Comparison of ENCODE assay signal across 25 mouse cellular contexts in the genomic region with DNA sequence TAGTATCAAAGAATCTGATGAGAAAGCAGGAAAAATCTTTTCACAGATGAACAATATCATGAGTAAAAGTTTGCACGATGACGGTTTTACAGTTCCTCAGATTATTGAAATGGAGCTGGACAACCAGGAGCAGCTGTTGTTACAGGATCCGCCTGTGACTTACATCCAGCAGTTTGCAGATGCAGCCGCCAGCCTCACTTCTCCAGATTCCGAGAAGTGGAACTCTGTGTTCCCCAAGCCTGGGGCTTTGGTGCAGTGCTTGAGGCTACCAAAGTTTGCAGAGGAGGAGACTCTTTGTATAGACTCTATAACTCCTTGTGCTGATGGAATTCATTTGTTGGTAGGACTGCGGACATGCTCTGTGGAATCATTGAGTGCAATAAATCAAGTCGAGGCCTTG. TPM values are rescaled to one million over a fixed set of nuclear protein-coding genes. Genes with fewer than 3 reads are reported as not detected.
A peak's percentile ranks its signal among the peaks of the same experiment; 100 is the strongest.
DNase-seq lines count a peak whose midpoint lies in the region; ATAC-seq and TF ChIP-seq lines count a peak whose summit lies in the region.
"Had no signal": no experiment of that assay in that cellular context is flagged by ENCODE, and none has a peak within 500 bp of the region (broad histone marks: within the 10 kb centered on the region; RNA-seq: fewer than 3 reads in every experiment).

No protein-coding gene starts in this region.

- H3K36me3 ChIP-seq in kidney, postnatal 0 days (ENCODE audit: insufficient read depth, low read length), result peaks cover 22% of the 10 kb centered on the region; the same call in 1 of the 2 replicates
- H3K36me3 ChIP-seq in heart, embryonic 10.5 days, result peaks cover 38% of the 10 kb centered on the region
- peaks cover 9% of the 10 kb centered on the region; the same call in 1 of the 2 replicates for H3K36me3 ChIP-seq in liver, embryonic 11.5 days (ENCODE audit: control insufficient read depth, insufficient read depth, low read length)

- no peak for TF ChIP-seq CTCF in kidney, postnatal 0 days (IDR thresholded peaks at IDR 0.05; ENCODE audit: low read depth)

- no peak overlapping the region for H3K4me2 ChIP-seq in kidney, postnatal 0 days (ENCODE audit: low read length)
- H3K4me2 ChIP-seq in liver, embryonic 11.5 days, result no peak overlapping the region
- H3K4me2 ChIP-seq: embryonic facial prominence, embryonic 13.5 days; forebrain, embryonic 13.5 days; heart, embryonic 11.5 days; hindbrain, embryonic 12.5 days; hindbrain, embryonic 15.5 days had no signal

- peak; percentile 29 for DNase-seq in kidney, postnatal 0 days (ENCODE audit: low spot score)
- DNase-seq in kidney, adult 9 months, result no peak
- peak; percentile 12 for DNase-seq in urinary bladder, postnatal 14 days (ENCODE audit: low spot score)
- no peak for DNase-seq in urinary bladder, postnatal 10 days (ENCODE audit: low spot score)
- DNase-seq in gastrocnemius, postnatal 10 days, result peak; percentile 11
- peak; percentile 52 for DNase-seq in skeletal muscle tissue, adult 2 months (ENCODE audit: low read depth, low spot score)
- DNase-seq in heart, embryonic 10.5 days (ENCODE audit: low spot score), result no peak
- DNase-seq in liver, embryonic 11.5 days (ENCODE audit: low spot score), result no peak
- DNase-seq: adrenal gland, adult 2 months; adrenal gland, postnatal 14 days; cerebellum, adult 11 months; cerebellum, adult 2 months; cerebellum, postnatal 10 days; cerebellum, postnatal 36 days; embryo, embryonic 11 days; heart, adult 2 months had no signal

- no peaks in the 10 kb centered on the region for H3K9me3 ChIP-seq in kidney, postnatal 0 days (replicated peaks; ENCODE audit: low read length)
- H3K9me3 ChIP-seq in heart, embryonic 10.5 days, result no peaks in the 10 kb centered on the region
- H3K9me3 ChIP-seq in liver, embryonic 11.5 days (ENCODE audit: control insufficient read depth, low read length), result no peaks in the 10 kb centered on the region
- H3K9me3 ChIP-seq: embryonic facial prominence, embryonic 10.5 days; embryonic facial prominence, embryonic 13.5 days; forebrain, embryonic 13.5 days; hindbrain, embryonic 12.5 days; hindbrain, embryonic 15.5 days had no signal

- H3K27ac ChIP-seq in kidney, postnatal 0 days, result no peak overlapping the region
- no peak overlapping the region for H3K27ac ChIP-seq in heart, embryonic 10.5 days
- no peak overlapping the region for H3K27ac ChIP-seq in liver, embryonic 11.5 days (ENCODE audit: low read depth, low read length)
- H3K27ac ChIP-seq: embryonic facial prominence, embryonic 10.5 days; embryonic facial prominence, embryonic 13.5 days; forebrain, embryonic 13.5 days; heart, adult 2 months; hindbrain, embryonic 12.5 days; hindbrain, embryonic 15.5 days had no signal

- H3K9ac ChIP-seq in kidney, postnatal 0 days (ENCODE audit: low read depth, low read length), result no peak overlapping the region
- no peak overlapping the region for H3K9ac ChIP-seq in liver, embryonic 11.5 days (ENCODE audit: low read depth, low read length)
- H3K9ac ChIP-seq: embryonic facial prominence, embryonic 13.5 days; forebrain, embryonic 13.5 days; hindbrain, embryonic 12.5 days; hindbrain, embryonic 15.5 days had no signal

- H3K27me3 ChIP-seq in kidney, postnatal 0 days (ENCODE audit: insufficient read depth, low read length), result no peaks in the 10 kb centered on the region
- H3K27me3 ChIP-seq in heart, embryonic 10.5 days (ENCODE audit: insufficient read depth, poor library complexity, severe bottlenecking), result no peaks in the 10 kb centered on the region
- H3K27me3 ChIP-seq in liver, embryonic 11.5 days (replicated peaks; ENCODE audit: control insufficient read depth, insufficient read depth, low read length), result no peaks in the 10 kb centered on the region
- H3K27me3 ChIP-seq: embryonic facial prominence, embryonic 13.5 days; forebrain, embryonic 13.5 days; hindbrain, embryonic 12.5 days; hindbrain, embryonic 15.5 days had no signal

- H3K4me3 ChIP-seq in kidney, postnatal 0 days (replicated peaks; ENCODE audit: low read depth, low read length), result no peak overlapping the region
- no peak overlapping the region for H3K4me3 ChIP-seq in heart, embryonic 10.5 days
- H3K4me3 ChIP-seq in liver, embryonic 11.5 days (ENCODE audit: low read depth, low read length), result no peak overlapping the region
- H3K4me3 ChIP-seq: embryonic facial prominence, embryonic 10.5 days; embryonic facial prominence, embryonic 13.5 days; erythroblast, embryonic 14.5 days; forebrain, embryonic 13.5 days; heart, adult 2 months; hindbrain, embryonic 12.5 days; hindbrain, embryonic 15.5 days had no signal

- WGBS in kidney, postnatal 0 days, result 83% methylated on average over 7 of the region's 7 CpGs
- 91% methylated on average over 7 of the region's 7 CpGs for WGBS in heart, embryonic 10.5 days
- WGBS in liver, embryonic 11.5 days, result 93% methylated on average over 7 of the region's 7 CpGs

- H3K4me1 ChIP-seq in kidney, postnatal 0 days (replicated peaks; ENCODE audit: insufficient read depth, low read length), result no peaks in the 10 kb centered on the region
- H3K4me1 ChIP-seq in heart, embryonic 10.5 days, result no peaks in the 10 kb centered on the region
- no peaks in the 10 kb centered on the region for H3K4me1 ChIP-seq in liver, embryonic 11.5 days (replicated peaks; ENCODE audit: control insufficient read depth, insufficient read depth, low read length)
- H3K4me1 ChIP-seq: embryonic facial prominence, embryonic 13.5 days; forebrain, embryonic 13.5 days; hindbrain, embryonic 12.5 days; hindbrain, embryonic 15.5 days had no signal

- no peak for ATAC-seq in kidney, postnatal 0 days (replicated peaks; ENCODE audit: low FRiP score, low read depth)
- ATAC-seq in liver, embryonic 11.5 days (replicated peaks; ENCODE audit: low FRiP score), result no peak
- ATAC-seq: CD4-positive, CD25-positive, alpha-beta regulatory T cell, adult 4 months; forebrain, embryonic 13.5 days; forebrain, embryonic 16.5 days had no signal

RNA-seq across cellular contexts. Expression of gene Birc6, which starts 51.5 kb away (rescaled TPM):
- 99.0 and 102 TPM in 2 replicates for polyA plus RNA-seq in kidney, postnatal 0 days (2015; fragmentation: Nextera tagmentation; extraction: Ambion mirVana)
- 10 to 100 TPM; 64.3 to 77.7 TPM for total RNA-seq in gastrocnemius, postnatal 10 days (2021)
- polyA plus RNA-seq in heart, embryonic 10.5 days (2016; fragmentation: Nextera tagmentation; extraction: Ambion mirVana), result 73.4 and 74.0 TPM in 2 replicates
- 67.4 and 72.8 TPM in 2 replicates for polyA plus RNA-seq in liver, embryonic 11.5 days (2014; fragmentation: Nextera tagmentation; extraction: Ambion mirVana)

Comparison
In these comparisons a context has a peak if more than half of its experiments do, and no peak if none do; other contexts are left out.
1. DNase-seq: peak in kidney, postnatal 0 days (single experiment), urinary bladder, postnatal 14 days (single experiment), gastrocnemius, postnatal 10 days (single experiment) and skeletal muscle tissue, adult 2 months (single experiment); none in kidney, adult 9 months (single experiment), urinary bladder, postnatal 10 days (single experiment), heart, embryonic 10.5 days (single experiment) and liver, embryonic 11.5 days (single experiment).